Mouse (Mus musculus) midbrain, postnatal 0 days (tissue): ENCODE measurements at regions not wholly inside any gene's neighbourhood (a gene's known extent, or its start where the extent isn't known, plus 50 kb on each side); places are given as distances from the start of the nearest gene placed in this dataset.

ENCODE experiments used
- ATAC-seq: fragments of 200-750 bp; cut with Nextera tagmentation; 2 replicates; pipeline ENCODE4 v1.8.0; 2017; ENCODE audit warnings: moderate number of reproducible peaks, mild to moderate bottlenecking, moderate TSS enrichment, moderate library complexity; ENCODE audit not compliant: low FRiP score
- DNase-seq: peaks from one replicate; pipeline ENCODE4 v3.0.0-alpha.2; 2015; ENCODE audit warnings: low spot score
- H3K27ac ChIP-seq: fragments of 300-500 bp; sonication (generic); 2 replicates; pipeline ENCODE4 v1.5.1; 2014; ENCODE audit warnings: low read depth, mild to moderate bottlenecking, low read length, mixed read lengths
- H3K27me3 ChIP-seq: fragments of 300-500 bp; sonication (generic); 2 replicates; pipeline ENCODE4 v1.6.1; 2014; ENCODE audit warnings: low read length, control low read depth, mixed read lengths; ENCODE audit not compliant: insufficient read depth
- H3K36me3 ChIP-seq: fragments of 300-500 bp; sonication (generic); 2 replicates; pipeline ENCODE4 v1.6.1; 2014; ENCODE audit warnings: low read length, control low read depth, mixed read lengths; ENCODE audit not compliant: insufficient read depth
- H3K4me1 ChIP-seq: fragments of 300-500 bp; sonication (generic); 2 replicates; pipeline ENCODE4 v1.6.1; 2014; ENCODE audit warnings: mild to moderate bottlenecking, control low read depth, antibody characterized with exemption, low read length, mixed read lengths; ENCODE audit not compliant: insufficient read depth
- H3K4me2 ChIP-seq: fragments of 300-500 bp; sonication (generic); 2 replicates; pipeline ENCODE4 v1.6.1; 2014; ENCODE audit warnings: low read depth, mild to moderate bottlenecking, low read length, mixed read lengths; ENCODE audit not compliant: poor library complexity, severe bottlenecking
- H3K4me3 ChIP-seq: fragments of 300-500 bp; sonication (generic); 2 replicates; pipeline ENCODE4 v1.5.1; 2014; ENCODE audit warnings: low read depth, mild to moderate bottlenecking, low read length, moderate library complexity
- H3K9ac ChIP-seq: fragments of 300-500 bp; sonication (generic); replicated peaks from 2 replicates; pipeline ENCODE4 v1.6.1; 2014; ENCODE audit warnings: mild to moderate bottlenecking, low read length, moderate library complexity, mixed read lengths; ENCODE audit not compliant: poor library complexity, severe bottlenecking
- H3K9me3 ChIP-seq: fragments of 300-500 bp; sonication (generic); 2 replicates; pipeline ENCODE4 v1.6.1; 2016; ENCODE audit warnings: low read length, control low read depth
- CTCF ChIP-seq: IDR thresholded peaks from 2 replicates; pipeline ENCODE4 v1.5.1; 2016; ENCODE audit warnings: antibody characterized with exemption, mild to moderate bottlenecking
- WGBS: fragments of 180-500 bp; shearing (Covaris S2); extraction: QIAGEN DNeasy Blood & Tissue Kit; methylation state at CpG from one replicate; pipeline ENCODE4 v1.1.7; 2014; 5-methylcytosine and 5-hydroxymethylcytosine counted together

- no peak overlapping the region for H3K27ac ChIP-seq
- DNase-seq, result no peak
- H3K4me3 ChIP-seq, result no peak overlapping the region
- H3K36me3 ChIP-seq, result no peaks in the 10 kb centered on the region
- ATAC-seq, result no peak
- H3K4me1 ChIP-seq, result 0 out of 2 replicates have a peak, but pooled peaks cover 6% of the 10 kb centered on the region
- no peaks in the 10 kb centered on the region for H3K9me3 ChIP-seq
- no peak for TF ChIP-seq CTCF
- no peak overlapping the region for H3K9ac ChIP-seq
- H3K4me2 ChIP-seq, result no peak overlapping the region
- no peaks in the 10 kb centered on the region for H3K27me3 ChIP-seq
- WGBS, result 90% methylated on average over 10 of the region's 10 CpGs
Measured at GRCm38 (mm10) chr1:35825531-35825966, 242.7 kb upstream of the Hs6st1 start.

DNA sequence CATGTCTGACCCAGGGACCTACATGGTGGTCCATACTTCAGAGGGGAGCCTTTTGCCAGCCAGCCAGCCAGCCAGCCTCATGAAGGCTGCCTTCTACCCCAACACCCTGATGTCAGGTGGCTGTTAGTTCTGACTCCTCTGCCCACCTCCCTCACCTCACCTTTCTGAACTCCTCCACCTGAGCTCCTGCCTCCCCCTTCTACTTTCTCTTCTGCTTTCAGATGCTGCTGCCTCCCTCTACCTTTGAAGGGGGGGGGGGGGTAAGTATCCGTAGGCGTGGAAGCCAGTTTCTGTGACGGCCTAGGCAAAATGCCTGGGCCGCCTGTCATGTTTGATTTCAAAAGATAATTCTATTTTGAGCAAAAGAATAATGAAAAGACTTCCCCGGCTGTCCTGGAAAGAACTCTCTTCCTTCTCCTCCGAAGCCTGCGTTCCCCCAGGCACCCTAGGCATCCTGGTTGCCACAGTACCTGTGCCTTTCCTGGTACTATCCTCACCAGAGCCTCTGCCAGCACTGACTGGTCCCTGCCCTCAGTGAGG lies 241.6 kb upstream of the Hs6st1 start:
- no peak overlapping the region for H3K9ac ChIP-seq
- H3K27ac ChIP-seq, result no peak overlapping the region
- H3K4me1 ChIP-seq, result 0 out of 2 replicates have a peak, but pooled peaks cover 6% of the 10 kb centered on the region
- no peaks in the 10 kb centered on the region for H3K9me3 ChIP-seq
- H3K27me3 ChIP-seq, result no peaks in the 10 kb centered on the region
- TF ChIP-seq CTCF, result no peak
- no peak overlapping the region for H3K4me2 ChIP-seq
- DNase-seq, result no peak
- H3K4me3 ChIP-seq, result no peak overlapping the region
- no peak for ATAC-seq
- WGBS, result 78% methylated on average over 7 of the region's 7 CpGs
- no peaks in the 10 kb centered on the region for H3K36me3 ChIP-seq

DNA sequence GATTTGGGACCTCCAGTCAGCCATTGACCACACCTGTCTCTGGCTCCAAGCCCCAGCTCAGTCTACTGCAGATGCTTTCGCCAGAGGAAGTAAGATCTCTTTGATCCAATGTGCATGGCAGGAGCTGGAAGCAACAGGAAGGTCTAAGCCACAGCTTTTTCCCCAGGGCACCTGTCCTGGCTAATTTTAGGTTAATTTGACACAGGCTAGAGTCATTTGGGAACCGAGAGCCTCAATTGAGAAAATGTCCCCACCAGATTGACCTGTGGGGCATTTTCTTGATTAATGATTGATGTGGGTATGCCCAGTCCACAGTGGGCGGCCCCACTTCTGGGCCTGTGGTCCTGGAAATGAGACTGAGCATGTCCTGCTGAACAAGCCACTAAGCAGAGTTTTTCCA lies 240.7 kb upstream of the Hs6st1 start:
- no peaks in the 10 kb centered on the region for H3K9me3 ChIP-seq
- no peak overlapping the region for H3K4me3 ChIP-seq
- DNase-seq (no peak), ATAC-seq (no peak)
- H3K4me2 ChIP-seq, result no peak overlapping the region
- H3K9ac ChIP-seq, result no peak overlapping the region
- H3K4me1 ChIP-seq, result 0 out of 2 replicates have a peak, but pooled peaks cover 2% of the 10 kb centered on the region
- no peaks in the 10 kb centered on the region for H3K36me3 ChIP-seq
- no peak for TF ChIP-seq CTCF
- H3K27me3 ChIP-seq, result no peaks in the 10 kb centered on the region
- 84% methylated on average over 3 of the region's 3 CpGs for WGBS
- H3K27ac ChIP-seq, result no peak overlapping the region

GRCm38 (mm10) chr1:35834180-35834579 lies 234.0 kb upstream of the Hs6st1 start:
- Histone ChIP-seq H3K9ac (no peak overlapping the region), H3K9me3 (no peaks in the 10 kb centered on the region), H3K27ac (no peak overlapping the region), H3K36me3 (no peaks in the 10 kb centered on the region), H3K4me2 (no peak overlapping the region), H3K4me3 (no peak overlapping the region), H3K4me1 (no peaks in the 10 kb centered on the region), H3K27me3 (no peaks in the 10 kb centered on the region)
- no peak for TF ChIP-seq CTCF
- DNase-seq, result no peak
- ATAC-seq, result no peak
- 71% methylated on average over 7 of the region's 7 CpGs for WGBS

- DNase-seq (no peak), ATAC-seq (no peak)
- Histone ChIP-seq H3K27ac (no peak overlapping the region), H3K4me2 (no peak overlapping the region), H3K9me3 (0 out of 2 replicates have a peak, but pooled peaks cover 2% of the 10 kb centered on the region), H3K4me1 (no peaks in the 10 kb centered on the region), H3K27me3 (no peaks in the 10 kb centered on the region), H3K9ac (no peak overlapping the region), H3K36me3 (no peaks in the 10 kb centered on the region), H3K4me3 (no peak overlapping the region)
- WGBS, result 86% methylated on average over 5 of the region's 5 CpGs
- no peak for TF ChIP-seq CTCF
Measured at GRCm38 (mm10) chr1:35836552-35836951, 231.6 kb upstream of the Hs6st1 start.

DNA sequence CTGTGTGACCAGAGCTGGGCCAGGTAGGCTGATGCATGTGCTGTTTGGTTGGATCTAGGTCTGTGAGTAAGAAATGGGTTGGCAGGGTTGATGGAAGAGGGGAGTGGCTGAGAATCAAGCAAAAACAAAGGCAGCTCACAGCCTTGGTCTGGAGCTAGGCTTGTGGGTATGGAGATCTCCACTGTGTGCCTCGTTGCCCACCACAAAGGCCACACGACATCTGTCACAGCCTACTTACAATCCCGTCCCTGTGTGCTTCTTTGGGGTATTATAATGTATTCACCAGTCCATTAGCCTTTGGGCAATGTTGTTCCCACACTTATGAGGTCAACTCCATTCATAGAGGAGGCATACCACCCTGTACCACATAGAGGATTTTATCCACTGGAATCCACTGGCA lies 229.6 kb upstream of the Hs6st1 start:
- Histone ChIP-seq H3K9me3 (0 out of 2 replicates have a peak, but pooled peaks cover 2% of the 10 kb centered on the region), H3K4me2 (no peak overlapping the region), H3K27me3 (no peaks in the 10 kb centered on the region), H3K27ac (no peak overlapping the region), H3K4me1 (no peaks in the 10 kb centered on the region), H3K36me3 (no peaks in the 10 kb centered on the region), H3K4me3 (no peak overlapping the region), H3K9ac (no peak overlapping the region)
- WGBS, result 79% methylated on average over 3 of the region's 3 CpGs
- ATAC-seq (no peak), DNase-seq (no peak)
- TF ChIP-seq CTCF, result no peak
